Mouse (Mus musculus): ENCODE data around the gene Otud1. TPM values are rescaled to one million over a fixed set of nuclear protein-coding genes. Genes with fewer than 3 reads are reported as not detected.

Gene Otud1
- polyA plus RNA-seq, 1 experiment: 2.5 TPM

DNA sequence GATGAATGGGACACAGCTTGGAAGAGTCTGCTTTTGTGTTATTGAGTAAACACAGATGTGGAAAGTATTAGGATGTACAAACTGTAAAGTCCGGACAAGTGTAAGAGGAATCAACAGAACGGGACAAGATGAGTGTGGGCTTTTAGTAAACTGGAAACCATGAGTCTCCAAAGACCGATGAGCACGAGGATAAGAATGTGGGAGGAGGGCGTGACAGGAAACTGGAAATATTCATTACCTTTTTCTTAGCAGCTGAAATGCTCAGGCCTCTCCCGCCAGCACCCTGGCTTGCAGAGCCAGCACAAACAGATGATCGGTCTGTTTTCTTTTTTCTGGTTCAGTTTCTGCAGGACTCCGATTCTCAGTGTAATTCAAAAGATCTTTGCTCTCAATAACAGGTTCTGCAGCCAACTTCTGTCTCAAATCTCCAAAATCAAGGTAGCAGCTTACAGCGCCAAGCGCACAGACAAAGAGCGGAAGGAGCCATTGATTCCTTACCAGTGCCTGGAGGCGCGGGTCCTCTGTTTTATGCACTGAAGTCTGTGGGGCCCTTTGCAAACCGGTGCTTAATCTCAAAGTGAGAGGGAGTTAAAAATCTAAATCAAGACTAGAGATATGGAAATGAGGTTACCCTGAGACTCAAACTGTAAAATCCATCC is 28.1 kb downstream of the Otud1 start:
- no peak for TF ChIP-seq POLR2A (IDR thresholded peaks at IDR 0.05; ENCODE audit: borderline replicate concordance, extremely low read depth, insufficient read depth, insufficient read length, poor library complexity, severe bottlenecking)
- DNase-seq (ENCODE audit: low read depth): peak; percentile 35

DNA sequence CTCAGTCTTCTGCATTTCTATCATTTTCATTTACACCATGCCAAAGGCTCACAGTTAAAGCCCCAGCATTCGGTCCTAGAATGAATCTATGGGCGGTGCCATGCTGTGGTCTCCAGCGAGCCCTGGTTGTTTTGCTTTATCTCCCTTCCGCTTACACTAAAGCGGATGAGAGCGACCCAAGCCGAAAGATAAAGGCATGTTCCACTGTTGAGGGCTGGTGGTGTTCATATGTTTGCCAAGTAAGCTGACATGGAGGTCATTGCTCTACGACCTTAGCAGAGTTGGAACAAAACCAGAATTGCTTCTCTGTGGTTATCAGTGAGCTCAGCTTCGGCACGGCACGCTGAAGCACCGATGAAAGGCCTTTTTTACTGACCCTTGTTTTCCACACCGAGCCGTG is 32.5 kb downstream of the Otud1 start:
- DNase-seq (ENCODE audit: low read depth): no peak
- TF ChIP-seq CTCF (IDR thresholded peaks at IDR 0.05; ENCODE audit: borderline replicate concordance, extremely low read depth, insufficient read depth, insufficient read length): no peak
- TF ChIP-seq POLR2A (IDR thresholded peaks at IDR 0.05; ENCODE audit: borderline replicate concordance, extremely low read depth, insufficient read depth, insufficient read length, poor library complexity, severe bottlenecking): no peak

GRCm38 (mm10) chr2:19699573-19700295 is 42.2 kb downstream of the Otud1 start:
- DNase-seq (ENCODE audit: low read depth): no peak

DNA sequence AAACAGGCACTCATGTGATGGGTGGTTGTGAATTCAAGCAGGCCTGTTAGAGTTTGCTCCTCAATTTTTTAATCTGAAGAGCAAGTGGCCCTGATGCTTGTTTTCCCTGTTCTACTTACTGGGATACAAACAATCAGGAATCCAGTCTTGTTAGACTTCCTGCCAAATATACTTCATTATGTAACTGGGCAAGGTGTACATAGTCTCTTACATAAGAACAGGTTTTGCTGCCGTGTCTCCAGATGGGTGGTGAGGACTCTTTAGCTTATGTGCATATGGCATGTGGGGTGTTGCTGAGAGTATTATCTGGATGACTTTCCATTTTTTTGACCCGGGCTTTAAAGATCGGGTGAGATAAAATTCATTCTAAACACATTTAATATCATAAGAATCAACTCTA is 43.8 kb downstream of the Otud1 start:
- no peak for DNase-seq (ENCODE audit: low read depth)
- TF ChIP-seq CTCF (IDR thresholded peaks at IDR 0.05; ENCODE audit: borderline replicate concordance, extremely low read depth, insufficient read depth, insufficient read length): no peak
- TF ChIP-seq POLR2A (IDR thresholded peaks at IDR 0.05; ENCODE audit: borderline replicate concordance, extremely low read depth, insufficient read depth, insufficient read length, poor library complexity, severe bottlenecking): no peak

More at GRCm38 (mm10) chr2:19699573-19700295, 42.2 kb downstream of the Otud1 start:
- no peak for TF ChIP-seq POLR2A (IDR thresholded peaks at IDR 0.05; ENCODE audit: borderline replicate concordance, extremely low read depth, insufficient read depth, insufficient read length, poor library complexity, severe bottlenecking)
- TF ChIP-seq CTCF (IDR thresholded peaks at IDR 0.05; ENCODE audit: borderline replicate concordance, extremely low read depth, insufficient read depth, insufficient read length): no peak

DNA sequence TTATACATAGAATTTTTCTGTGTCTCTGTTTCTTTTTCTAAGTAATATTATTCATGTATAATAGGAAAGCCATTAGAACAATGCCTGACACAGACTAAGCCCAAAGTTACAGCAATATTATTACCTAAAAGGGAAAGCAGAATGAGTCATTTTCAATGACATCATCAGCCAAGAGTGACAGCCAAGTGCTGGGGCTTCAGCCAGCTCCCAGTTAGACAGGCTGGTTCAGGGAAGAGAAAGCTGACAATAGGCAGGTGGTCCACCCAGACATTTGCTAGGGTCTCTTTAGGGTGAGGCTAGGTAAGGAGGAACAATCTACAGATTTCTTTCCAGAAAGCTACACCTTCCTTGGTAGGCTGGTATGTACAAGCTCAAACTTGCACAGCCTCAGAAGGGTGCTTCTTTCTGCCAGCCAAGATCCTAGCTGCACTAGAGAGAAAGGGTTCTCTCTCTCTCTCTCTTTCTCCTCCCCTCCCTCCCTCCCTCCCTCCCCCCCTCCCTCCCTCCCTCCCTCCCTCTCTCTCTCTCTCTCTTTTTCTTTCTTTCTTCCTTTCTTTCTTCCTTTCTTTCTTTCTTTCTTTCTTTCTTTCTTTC is 45.6 kb downstream of the Otud1 start:
- peak; percentile 30 for DNase-seq (ENCODE audit: low read depth)
- TF ChIP-seq POLR2A (IDR thresholded peaks at IDR 0.05; ENCODE audit: borderline replicate concordance, extremely low read depth, insufficient read depth, insufficient read length, poor library complexity, severe bottlenecking): no peak
- no peak for TF ChIP-seq CTCF (IDR thresholded peaks at IDR 0.05; ENCODE audit: borderline replicate concordance, extremely low read depth, insufficient read depth, insufficient read length)

- DNase-seq (ENCODE audit: low read depth): peak; percentile 41
- no peak for TF ChIP-seq POLR2A (IDR thresholded peaks at IDR 0.05; ENCODE audit: borderline replicate concordance, extremely low read depth, insufficient read depth, insufficient read length, poor library complexity, severe bottlenecking)
- TF ChIP-seq CTCF (IDR thresholded peaks at IDR 0.05; ENCODE audit: borderline replicate concordance, extremely low read depth, insufficient read depth, insufficient read length): no peak
These were observed 46.1 kb downstream of the Otud1 start for GRCm38 (mm10) chr2:19703670-19704069.

- DNase-seq (ENCODE audit: low read depth): peak; percentile 6
- TF ChIP-seq CTCF (IDR thresholded peaks at IDR 0.05; ENCODE audit: borderline replicate concordance, extremely low read depth, insufficient read depth, insufficient read length) (no peak), POLR2A (IDR thresholded peaks at IDR 0.05; ENCODE audit: borderline replicate concordance, extremely low read depth, insufficient read depth, insufficient read length, poor library complexity, severe bottlenecking) (no peak)
These were observed 46.7 kb downstream of the Otud1 start for GRCm38 (mm10) chr2:19704272-19704671.

DNA sequence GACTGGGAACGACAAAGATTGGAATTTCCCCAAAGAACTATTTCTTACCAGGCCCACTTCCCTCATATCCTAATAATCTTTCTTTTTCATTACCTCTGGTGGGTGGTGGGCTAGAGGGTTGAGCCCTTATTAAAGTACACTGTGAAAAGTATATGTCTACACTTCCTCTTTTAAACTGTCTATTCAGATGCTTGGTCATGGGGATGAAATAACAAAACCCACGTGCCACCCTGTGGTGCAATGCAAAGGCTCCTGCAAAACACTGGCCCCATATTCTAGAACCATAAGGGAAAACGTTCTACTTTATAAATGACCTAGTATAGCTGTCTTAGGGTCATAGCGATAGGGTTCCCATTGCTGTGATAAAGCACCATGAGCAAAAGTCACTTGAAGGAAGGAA is 49.3 kb downstream of the Otud1 start:
- no peak for DNase-seq (ENCODE audit: low read depth)
- TF ChIP-seq POLR2A (IDR thresholded peaks at IDR 0.05; ENCODE audit: borderline replicate concordance, extremely low read depth, insufficient read depth, insufficient read length, poor library complexity, severe bottlenecking) (no peak), CTCF (IDR thresholded peaks at IDR 0.05; ENCODE audit: borderline replicate concordance, extremely low read depth, insufficient read depth, insufficient read length) (no peak)

Other genes with a start within 250 kb of the Otud1 start
- 0.61 and 1.2 TPM in 2 replicates for gene Ptf1a, start 212.1 kb upstream of the Otud1 start, polyA plus RNA-seq (2012; rRNA removed)
- gene 4921504E06Rik, start 103.8 kb upstream of the Otud1 start, polyA plus RNA-seq (2012; rRNA removed): 0.05 and 0.12 TPM in 2 replicates